Mouse (Mus musculus): ENCODE measurements around the gene Cma1. TPM values are rescaled to one million over a fixed set of nuclear protein-coding genes. Genes with fewer than 3 reads are reported as not detected.

Gene Cma1
- polyA plus RNA-seq, 1 experiment from 2014 or later = not detected

DNA sequence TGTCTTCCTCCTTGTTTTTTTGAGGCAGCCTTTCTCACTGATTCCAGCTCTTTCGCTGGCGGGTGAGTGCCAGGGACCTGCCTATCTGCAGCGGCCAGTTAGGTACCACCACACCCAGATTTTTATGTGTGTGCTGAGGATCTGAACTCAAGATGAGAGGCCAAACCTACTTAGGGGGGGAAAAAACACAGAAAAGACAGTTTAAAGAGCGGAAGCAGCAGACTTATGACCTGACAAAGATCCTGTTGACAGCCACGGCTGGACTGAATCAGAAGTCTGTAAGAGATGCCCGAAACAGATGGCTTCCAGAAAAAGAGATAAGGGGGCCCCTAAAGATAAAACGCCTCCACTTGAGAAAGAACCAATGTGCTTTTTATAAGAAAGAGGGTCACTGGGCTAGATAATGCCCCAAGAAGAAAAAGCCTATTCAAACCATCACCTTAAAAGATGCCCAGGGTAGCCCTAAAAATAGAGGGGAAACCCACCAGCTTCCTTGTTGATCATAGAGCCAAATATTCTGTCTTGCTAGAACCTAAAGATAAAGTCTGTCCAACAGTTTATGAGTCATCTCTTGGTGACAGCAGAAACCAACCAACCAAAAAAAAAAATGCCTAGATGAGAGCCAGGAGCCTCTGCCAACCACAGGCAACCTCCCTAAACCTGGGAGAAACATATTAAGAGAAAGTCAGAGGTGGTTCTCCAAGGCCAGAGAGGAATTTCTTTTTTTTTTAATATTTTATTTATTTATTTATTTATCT lies 21.8 kb downstream of the Cma1 start:
- H3K27me3 ChIP-seq = no peaks in the 10 kb centered on the region
- H3K9me3 ChIP-seq = no peaks in the 10 kb centered on the region
- H3K36me3 ChIP-seq = no peaks in the 10 kb centered on the region
- H3K4me1 ChIP-seq (replicated peaks) = no peaks in the 10 kb centered on the region
- no peak overlapping the region for H3K27ac ChIP-seq
- no peak overlapping the region for H3K9ac ChIP-seq (replicated peaks)
- no peak overlapping the region for H3K4me2 ChIP-seq (replicated peaks)
- H3K4me3 ChIP-seq (replicated peaks) = no peak overlapping the region
- ATAC-seq = no peak
- WGBS = 89% methylated on average over 7 of the region's 7 CpGs

DNA sequence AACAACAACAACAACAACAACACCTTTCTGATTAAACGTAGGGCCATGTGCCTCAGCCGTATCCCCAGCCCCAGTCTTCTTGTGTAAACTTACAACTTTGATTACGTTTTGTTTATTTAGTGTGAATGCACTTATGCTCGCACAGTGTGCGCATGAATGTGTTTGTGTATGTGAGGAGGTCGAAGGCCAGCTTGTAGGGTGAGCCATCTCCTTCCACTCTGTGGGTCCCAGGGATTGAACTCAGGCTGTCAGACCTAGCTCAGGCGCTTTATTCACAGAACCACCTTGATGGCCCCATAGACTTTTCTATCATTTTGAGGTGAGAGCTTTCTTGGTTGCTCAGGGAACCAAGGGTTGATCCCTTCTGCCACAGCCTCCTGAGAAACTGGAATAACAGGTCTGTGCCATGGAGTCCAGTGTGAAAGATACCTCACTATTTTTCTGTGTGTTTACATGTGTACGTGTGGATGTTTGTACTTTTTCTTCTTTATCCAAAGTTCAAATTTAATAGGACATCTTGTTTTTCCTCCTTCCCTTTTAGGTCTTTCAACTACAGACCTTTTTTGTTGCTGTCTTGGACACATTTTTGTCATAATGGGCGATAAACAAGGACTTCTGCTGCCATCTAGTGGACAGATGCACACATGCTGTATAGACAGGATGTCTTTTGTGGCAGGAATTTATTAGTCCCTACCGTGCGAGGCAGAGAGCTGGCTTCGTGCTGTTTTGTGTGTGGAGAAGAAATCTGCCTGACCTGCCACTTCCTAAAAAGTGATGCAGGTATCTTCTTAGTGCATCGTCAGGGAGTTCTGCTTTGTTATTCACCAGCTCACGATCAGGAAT lies 26.0 kb downstream of the Cma1 start:
- no peaks in the 10 kb centered on the region for H3K4me1 ChIP-seq (replicated peaks)
- peak; percentile 81 for ATAC-seq
- H3K27ac ChIP-seq = no peak overlapping the region
- no peaks in the 10 kb centered on the region for H3K9me3 ChIP-seq
- peak overlapping the region; percentile 53; the same call in 1 of the 2 replicates for H3K9ac ChIP-seq (replicated peaks)
- H3K4me2 ChIP-seq (replicated peaks) = peak overlapping the region; percentile 33
- no peaks in the 10 kb centered on the region for H3K27me3 ChIP-seq
- no peak overlapping the region for H3K4me3 ChIP-seq (replicated peaks)
- no peaks in the 10 kb centered on the region for H3K36me3 ChIP-seq
- WGBS = 41% methylated on average over 14 of the region's 14 CpGs

DNA sequence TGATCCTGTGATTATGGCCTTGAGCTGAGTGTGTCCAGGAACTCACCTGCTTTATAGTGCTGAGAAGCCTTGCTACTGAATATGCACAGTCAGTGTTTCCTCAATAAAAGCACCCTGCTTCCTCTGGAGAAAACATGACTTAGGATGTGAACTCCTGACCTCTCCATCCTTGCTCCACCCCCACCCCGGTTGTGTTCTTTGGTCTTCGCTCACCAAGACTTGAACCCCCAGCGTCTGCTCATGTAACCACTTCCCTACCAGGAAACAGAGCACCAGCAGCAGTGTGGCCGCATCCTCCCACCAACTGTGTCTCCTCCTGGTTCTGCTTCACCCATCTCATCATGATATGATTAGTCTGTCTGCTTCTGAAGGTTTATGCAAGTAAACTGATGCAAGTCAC lies 31.1 kb downstream of the Cma1 start:
- H3K4me2 ChIP-seq (replicated peaks) = no peak overlapping the region
- H3K4me3 ChIP-seq (replicated peaks) = no peak overlapping the region
- H3K9me3 ChIP-seq = no peaks in the 10 kb centered on the region
- H3K27ac ChIP-seq = no peak overlapping the region
- H3K9ac ChIP-seq (replicated peaks) = no peak overlapping the region
- 63% methylated on average over 4 of the region's 4 CpGs for WGBS
- no peaks in the 10 kb centered on the region for H3K36me3 ChIP-seq
- no peak for ATAC-seq
- no peaks in the 10 kb centered on the region for H3K4me1 ChIP-seq (replicated peaks)
- H3K27me3 ChIP-seq = no peaks in the 10 kb centered on the region

DNA sequence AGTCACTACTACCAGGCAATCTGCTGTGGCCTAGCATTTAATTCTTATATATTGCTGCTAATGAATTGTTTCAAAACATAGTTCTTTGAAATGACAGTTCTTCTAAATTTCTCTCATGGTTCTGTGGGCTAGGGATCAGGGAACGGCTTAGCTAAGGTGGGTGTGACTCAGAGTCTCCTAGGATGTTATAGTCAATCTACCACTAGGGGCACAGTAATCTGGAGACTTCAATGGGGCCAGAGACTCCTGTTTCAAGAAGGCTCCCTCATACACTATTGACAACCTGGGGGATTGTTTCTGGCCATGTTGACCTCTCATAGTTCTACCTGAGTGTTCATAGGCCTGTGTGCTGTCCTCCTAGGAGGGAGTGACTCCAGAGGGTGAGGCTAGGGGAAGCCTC lies 39.0 kb downstream of the Cma1 start:
- no peak overlapping the region for H3K9ac ChIP-seq (replicated peaks)
- H3K4me1 ChIP-seq (replicated peaks) = peaks cover 7% of the 10 kb centered on the region
- WGBS = 24% methylated on average over 1 of the region's 1 CpGs
- no peak overlapping the region for H3K27ac ChIP-seq
- ATAC-seq = no peak
- no peaks in the 10 kb centered on the region for H3K27me3 ChIP-seq
- no peaks in the 10 kb centered on the region for H3K36me3 ChIP-seq
- H3K4me3 ChIP-seq (replicated peaks) = no peak overlapping the region
- no peaks in the 10 kb centered on the region for H3K9me3 ChIP-seq
- H3K4me2 ChIP-seq (replicated peaks) = no peak overlapping the region

GRCm38 (mm10) chr14:55900414-55900755 lies 44.1 kb downstream of the Cma1 start:
- WGBS = 6% methylated on average over 12 of the region's 12 CpGs

DNA sequence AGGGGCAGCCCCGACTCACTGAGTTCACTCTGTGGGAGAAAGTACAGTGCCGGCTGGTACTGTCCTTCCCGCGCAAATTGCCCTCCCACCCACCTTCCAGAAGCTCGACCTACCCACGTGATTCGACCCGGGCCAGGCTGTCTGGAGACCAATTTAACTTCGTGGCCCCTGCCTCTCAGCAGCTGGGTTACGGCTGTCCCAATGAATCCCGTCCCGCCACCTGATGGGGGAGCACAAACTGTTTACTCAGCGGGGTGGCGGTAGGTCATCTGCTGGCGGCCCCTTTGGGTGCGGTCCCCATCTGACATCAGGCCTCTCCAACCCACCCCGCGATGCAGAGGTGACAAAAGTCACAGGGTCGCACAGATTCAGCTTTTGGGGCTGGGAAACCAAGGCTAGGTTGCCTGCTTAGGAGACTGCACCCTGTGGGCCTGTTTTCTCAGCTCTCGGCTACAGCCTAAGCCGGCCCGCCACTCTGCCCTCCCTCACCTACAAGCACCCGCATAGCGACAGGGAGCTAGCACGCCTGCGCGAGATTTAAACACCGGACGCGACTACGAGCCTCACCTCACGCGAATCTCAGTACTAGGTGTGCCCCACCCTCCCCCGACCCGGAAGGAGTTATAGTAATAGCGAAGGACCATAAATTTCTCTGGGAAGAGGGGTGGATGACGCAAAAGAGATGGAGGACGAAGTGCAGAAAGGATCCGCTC lies 44.6 kb downstream of the Cma1 start, which contains the start of gene Sdr39u1:
TSS of gene Sdr39u1 (minus strand) at position 593 of the 713 bp plus-strand sequence.
- H3K27me3 ChIP-seq = no peaks in the 10 kb centered on the region
- H3K27ac ChIP-seq = peak within 1 kb of the TSS; percentile 57
- H3K36me3 ChIP-seq = peaks cover 34% of the 10 kb centered on the region
- WGBS = 3% methylated on average over 39 of the region's 39 CpGs
- H3K9ac ChIP-seq (replicated peaks) = peak within 1 kb of the TSS; percentile 83
- peak; percentile 97 for ATAC-seq
- no peaks in the 10 kb centered on the region for H3K9me3 ChIP-seq
- H3K4me3 ChIP-seq (replicated peaks) = peak within 1 kb of the TSS; percentile 50
- H3K4me2 ChIP-seq (replicated peaks) = peak within 1 kb of the TSS; percentile 73
- peaks cover 21% of the 10 kb centered on the region for H3K4me1 ChIP-seq (replicated peaks)

More at GRCm38 (mm10) chr14:55900414-55900755, 44.1 kb downstream of the Cma1 start:
- Histone ChIP-seq H3K4me2 (replicated peaks) (peak overlapping the region; percentile 73), H3K4me1 (replicated peaks) (peaks cover 21% of the 10 kb centered on the region), H3K4me3 (replicated peaks) (peak overlapping the region; percentile 50), H3K27ac (peak overlapping the region; percentile 57), H3K9me3 (no peaks in the 10 kb centered on the region), H3K9ac (replicated peaks) (peak overlapping the region; percentile 83), H3K36me3 (peaks cover 29% of the 10 kb centered on the region), H3K27me3 (no peaks in the 10 kb centered on the region)
- ATAC-seq = peak; percentile 74

- no peak for ATAC-seq
- H3K4me2 ChIP-seq (replicated peaks) = peak overlapping the region; percentile 73
- H3K4me3 ChIP-seq (replicated peaks) = peak overlapping the region; percentile 50; the same call in 1 of the 2 replicates
- H3K9me3 ChIP-seq = no peaks in the 10 kb centered on the region
- 87% methylated on average over 7 of the region's 7 CpGs for WGBS
- H3K27me3 ChIP-seq = no peaks in the 10 kb centered on the region
- H3K9ac ChIP-seq (replicated peaks) = peak overlapping the region; percentile 83; the same call in 1 of the 2 replicates
- H3K4me1 ChIP-seq (replicated peaks) = peaks cover 21% of the 10 kb centered on the region
- H3K36me3 ChIP-seq = peaks cover 43% of the 10 kb centered on the region
- no peak overlapping the region for H3K27ac ChIP-seq
Measured at GRCm38 (mm10) chr14:55898947-55899346, 45.5 kb downstream of the Cma1 start.

GRCm38 (mm10) chr14:55897671-55898070 lies 46.8 kb downstream of the Cma1 start:
- Histone ChIP-seq H3K4me2 (replicated peaks) (no peak overlapping the region), H3K27me3 (no peaks in the 10 kb centered on the region), H3K4me3 (replicated peaks) (no peak overlapping the region), H3K27ac (no peak overlapping the region), H3K9me3 (no peaks in the 10 kb centered on the region), H3K36me3 (peaks cover 52% of the 10 kb centered on the region), H3K9ac (replicated peaks) (no peak overlapping the region), H3K4me1 (replicated peaks) (peaks cover 21% of the 10 kb centered on the region)
- WGBS = 96% methylated on average over 12 of the region's 12 CpGs
- no peak for ATAC-seq

Other genes with a start within 250 kb of the Cma1 start
- 0.32 and 0.46 TPM in 2 replicates for gene Tgm1, start 230.7 kb downstream of the Cma1 start, polyA plus RNA-seq (2015; fragmentation: Nextera tagmentation; extraction: Ambion mirVana)
- 45.0 and 48.8 TPM in 2 replicates for gene Rabggta, start 222.4 kb downstream of the Cma1 start, polyA plus RNA-seq (2015; fragmentation: Nextera tagmentation; extraction: Ambion mirVana)
- 66.3 and 68.8 TPM in 2 replicates for gene Dhrs1, start 199.0 kb downstream of the Cma1 start, polyA plus RNA-seq (2015; fragmentation: Nextera tagmentation; extraction: Ambion mirVana)
- gene Nop9, start 199.0 kb downstream of the Cma1 start, polyA plus RNA-seq (2015; fragmentation: Nextera tagmentation; extraction: Ambion mirVana) = 33.8 and 36.2 TPM in 2 replicates
- 0.19 TPM in 1 of 2 replicates, not detected in the other for gene Cideb, start 186.2 kb downstream of the Cma1 start, polyA plus RNA-seq (2015; fragmentation: Nextera tagmentation; extraction: Ambion mirVana)
- gene Ltb4r2, start 183.2 kb downstream of the Cma1 start, polyA plus RNA-seq (2015; fragmentation: Nextera tagmentation; extraction: Ambion mirVana) = 0.22 and 0.28 TPM in 2 replicates
- gene Ltb4r1, start 178.7 kb downstream of the Cma1 start, polyA plus RNA-seq (2015; fragmentation: Nextera tagmentation; extraction: Ambion mirVana) = 0.26 TPM in 1 of 2 replicates, not detected in the other
- 4.1 and 4.2 TPM in 2 replicates for gene Adcy4, start 160.6 kb downstream of the Cma1 start, polyA plus RNA-seq (2015; fragmentation: Nextera tagmentation; extraction: Ambion mirVana)
- 2.3 and 2.4 TPM in 2 replicates for gene Ripk3, start 155.8 kb downstream of the Cma1 start, polyA plus RNA-seq (2015; fragmentation: Nextera tagmentation; extraction: Ambion mirVana)
- 7.9 and 8.8 TPM in 2 replicates for gene Nfatc4, start 121.5 kb downstream of the Cma1 start, polyA plus RNA-seq (2015; fragmentation: Nextera tagmentation; extraction: Ambion mirVana)
- gene Nynrin, start 90.7 kb downstream of the Cma1 start, polyA plus RNA-seq (2015; fragmentation: Nextera tagmentation; extraction: Ambion mirVana) = 13.4 and 13.5 TPM in 2 replicates
- gene Cbln3, start 60.3 kb downstream of the Cma1 start, polyA plus RNA-seq (2015; fragmentation: Nextera tagmentation; extraction: Ambion mirVana) = 0.23 and 0.26 TPM in 2 replicates
- gene Khnyn, start 59.7 kb downstream of the Cma1 start, polyA plus RNA-seq (2015; fragmentation: Nextera tagmentation; extraction: Ambion mirVana) = 10.1 and 11.1 TPM in 2 replicates
- gene Sdr39u1, start 44.4 kb downstream of the Cma1 start, polyA plus RNA-seq (2015; fragmentation: Nextera tagmentation; extraction: Ambion mirVana) = 89.4 and 92.5 TPM in 2 replicates
- not detected in 2 replicates for gene Cma2, start 6.3 kb upstream of the Cma1 start, polyA plus RNA-seq (2015; fragmentation: Nextera tagmentation; extraction: Ambion mirVana)
- not detected in 2 replicates for gene Mcpt1, start 73.3 kb upstream of the Cma1 start, polyA plus RNA-seq (2015; fragmentation: Nextera tagmentation; extraction: Ambion mirVana)
- not detected in 2 replicates for gene Mcpt9, start 85.8 kb upstream of the Cma1 start, polyA plus RNA-seq (2015; fragmentation: Nextera tagmentation; extraction: Ambion mirVana)
- gene Mcpt2, start 97.4 kb upstream of the Cma1 start, polyA plus RNA-seq (2015; fragmentation: Nextera tagmentation; extraction: Ambion mirVana) = not detected in 2 replicates
- gene Mcpt4, start 117.6 kb upstream of the Cma1 start, polyA plus RNA-seq (2015; fragmentation: Nextera tagmentation; extraction: Ambion mirVana) = not detected in 2 replicates
- not detected in 2 replicates for gene Mcpt8, start 140.6 kb upstream of the Cma1 start, polyA plus RNA-seq (2015; fragmentation: Nextera tagmentation; extraction: Ambion mirVana)
- not detected in 2 replicates for gene Ctsg, start 157.9 kb upstream of the Cma1 start, polyA plus RNA-seq (2015; fragmentation: Nextera tagmentation; extraction: Ambion mirVana)
- gene Gzme, start 175.9 kb upstream of the Cma1 start, polyA plus RNA-seq (2015; fragmentation: Nextera tagmentation; extraction: Ambion mirVana) = not detected in 2 replicates
- not detected in 2 replicates for gene Gzmd, start 187.9 kb upstream of the Cma1 start, polyA plus RNA-seq (2015; fragmentation: Nextera tagmentation; extraction: Ambion mirVana)
- not detected in 2 replicates for gene Gzmg, start 214.9 kb upstream of the Cma1 start, polyA plus RNA-seq (2015; fragmentation: Nextera tagmentation; extraction: Ambion mirVana)
- not detected in 2 replicates for gene Gzmn, start 229.9 kb upstream of the Cma1 start, polyA plus RNA-seq (2015; fragmentation: Nextera tagmentation; extraction: Ambion mirVana)

Data from midbrain, embryonic 13.5 days (tissue).